Mouse (Mus musculus): ENCODE data around the gene Ltbp2.

- no peak for TF ChIP-seq POLR2A (IDR thresholded peaks at IDR 0.05; ENCODE audit: borderline replicate concordance, extremely low read depth, low read depth, low read length)
- TF ChIP-seq CTCF (IDR thresholded peaks at IDR 0.05; ENCODE audit: insufficient read depth, low read length): no peak
Measured at GRCm38 (mm10) chr12:84842706-84843105, 33.6 kb downstream of the Ltbp2 start.

All from lung, adult 2 months (tissue).